Mouse (Mus musculus) heart, embryonic 14.5 days (tissue): ENCODE measurements around the gene Tacc2. TPM values are rescaled to one million over a fixed set of nuclear protein-coding genes. Genes with fewer than 3 reads are reported as not detected.

ENCODE experiments used
- ATAC-seq: fragments of 200-750 bp; cut with Nextera tagmentation; 2 replicates; pipeline ENCODE4 v1.8.0; 2017; ENCODE audit warnings: low read depth, moderate TSS enrichment; ENCODE audit not compliant: insufficient number of reproducible peaks, insufficient read depth, low FRiP score
- H3K27ac ChIP-seq, 2 experiments: fragments of 200-500 bp in 1 of 2; fragments of 300-500 bp in 1 of 2; sonication (generic) in 1 of 2; replicated peaks in 1 of 2; 2 replicates each; pipeline ENCODE4 v1.5.1; 2012 to 2014; ENCODE audit warnings: low read depth in 2 of 2, low read length in 2 of 2, control low read depth in 1 of 2, mild to moderate bottlenecking in 1 of 2, mixed read lengths in 1 of 2; ENCODE audit not compliant: control insufficient read depth in 1 of 2, insufficient read depth in 1 of 2
- H3K27me3 ChIP-seq: fragments of 300-500 bp; sonication (generic); 2 replicates; pipeline ENCODE4 v1.6.1; 2014; ENCODE audit warnings: mild to moderate bottlenecking, low read length, control low read depth; ENCODE audit not compliant: control insufficient read depth, insufficient read depth
- H3K36me3 ChIP-seq: fragments of 300-500 bp; sonication (generic); 2 replicates; pipeline ENCODE4 v1.6.1; 2014; ENCODE audit warnings: mild to moderate bottlenecking, control low read depth, low read length, mixed read lengths; ENCODE audit not compliant: control insufficient read depth, insufficient read depth
- H3K4me1 ChIP-seq, 2 experiments: fragments of 200-500 bp in 1 of 2; fragments of 300-500 bp in 1 of 2; sonication (generic) in 1 of 2; 2 replicates each; pipeline ENCODE4 v1.6.1; 2012 to 2014; ENCODE audit warnings: low read length in 2 of 2, control low read depth in 1 of 2, mixed read lengths in 1 of 2; ENCODE audit not compliant: control insufficient read depth in 2 of 2, insufficient read depth in 2 of 2
- H3K4me2 ChIP-seq: fragments of 300-500 bp; sonication (generic); 2 replicates; pipeline ENCODE4 v1.6.1; 2014; ENCODE audit warnings: mild to moderate bottlenecking, low read length
- H3K4me3 ChIP-seq, 2 experiments: fragments of 200-500 bp in 1 of 2; fragments of 300-500 bp in 1 of 2; sonication (generic) in 1 of 2; 2 replicates each; pipeline ENCODE4 v1.5.1; 2012 to 2014; ENCODE audit warnings: low read length in 2 of 2, mild to moderate bottlenecking in 2 of 2, control low read depth in 1 of 2, low read depth in 1 of 2, moderate library complexity in 1 of 2; ENCODE audit not compliant: control insufficient read depth in 1 of 2, insufficient read depth in 1 of 2
- H3K9ac ChIP-seq: fragments of 300-500 bp; sonication (generic); 2 replicates; pipeline ENCODE4 v1.6.1; 2014; ENCODE audit warnings: mild to moderate bottlenecking, low read length
- H3K9me3 ChIP-seq: fragments of 300-500 bp; sonication (generic); 2 replicates; pipeline ENCODE4 v1.6.1; 2016; ENCODE audit warnings: low read length, control low read depth; ENCODE audit not compliant: control insufficient read depth
- WGBS: fragments of 180-500 bp; shearing (Covaris S2); extraction: QIAGEN DNeasy Blood & Tissue Kit; methylation state at CpG from one replicate; pipeline ENCODE4 v1.1.7; 2014; 5-methylcytosine and 5-hydroxymethylcytosine counted together
- polyA plus RNA-seq: library from polyadenylated mRNA; unstranded; fragments of >200 nt; fragmentation: Nextera tagmentation; extraction: Ambion mirVana; gene quantifications from 2 replicates; pipeline ENCODE4 v1.2.1, GENCODE M21; 2014

Tacc2 gene
- polyA plus RNA-seq, 1 experiment from 2014 or later: 55.9 TPM

DNA sequence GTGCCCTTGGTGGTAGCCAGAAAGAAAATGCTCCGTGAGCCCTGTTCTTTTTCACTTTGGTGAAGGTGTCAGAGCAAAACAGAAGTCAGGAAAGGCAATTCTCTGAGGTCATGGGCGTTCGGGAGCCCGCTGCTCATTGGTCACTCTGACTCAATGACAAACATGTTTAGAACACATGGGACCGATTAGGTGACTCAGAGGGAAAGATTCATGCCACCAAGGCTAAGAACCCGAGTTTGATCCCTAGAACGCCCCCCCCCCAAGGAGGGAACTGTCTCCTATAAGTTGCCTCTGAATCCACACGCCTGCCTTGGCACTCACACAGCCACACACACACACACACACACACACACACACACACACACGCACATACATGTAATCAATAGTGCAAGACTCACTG, 216.4 kb downstream of the Tacc2 start:
- Histone ChIP-seq H3K9me3 (no peaks in the 10 kb centered on the region), H3K4me2 (no peak overlapping the region), H3K27me3 (no peaks in the 10 kb centered on the region), H3K4me1 (peaks cover 5 to 8% of the 10 kb centered on the region in 2 experiments; a peak in 3 of 4 replicates), H3K4me3 (no peak overlapping the region), H3K9ac (no peak overlapping the region), H3K36me3 (no peaks in the 10 kb centered on the region), H3K27ac (no peak overlapping the region)
- ATAC-seq: no peak
- WGBS: 63% methylated on average over 9 of the region's 9 CpGs

GRCm38 (mm10) chr7:130796786-130797185, 219.5 kb downstream of the Tacc2 start:
- Histone ChIP-seq H3K9ac (no peak overlapping the region), H3K36me3 (no peaks in the 10 kb centered on the region), H3K27me3 (no peaks in the 10 kb centered on the region), H3K4me1 (peaks cover 5 to 8% of the 10 kb centered on the region in 2 experiments; a peak in 3 of 4 replicates), H3K4me2 (no peak overlapping the region), H3K9me3 (no peaks in the 10 kb centered on the region), H3K4me3 (no peak overlapping the region), H3K27ac (no peak overlapping the region)
- ATAC-seq: no peak
- WGBS: 69% methylated on average over 8 of the region's 8 CpGs

DNA sequence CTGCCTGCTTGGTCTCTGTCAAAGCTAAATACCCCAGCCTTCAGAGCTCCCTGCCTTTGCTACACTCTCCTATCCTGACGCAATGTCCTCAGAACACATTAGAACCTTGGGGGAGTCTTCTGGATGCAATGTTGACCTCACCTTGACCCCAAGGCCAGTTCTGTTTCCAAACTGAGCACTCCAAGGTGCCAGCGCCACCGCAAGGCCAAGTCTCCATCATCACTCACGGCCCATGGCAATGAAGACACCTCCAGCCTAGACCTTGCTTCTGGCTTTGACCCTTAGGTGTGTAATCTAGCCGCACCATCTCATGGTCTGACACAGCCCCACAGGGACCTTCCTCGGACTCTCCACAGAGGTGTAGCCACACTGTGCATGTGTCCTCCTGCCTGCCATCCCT, 220.3 kb downstream of the Tacc2 start:
- peaks cover 5 to 8% of the 10 kb centered on the region in 2 experiments; a peak in 3 of 4 replicates for H3K4me1 ChIP-seq
- H3K36me3 ChIP-seq: no peaks in the 10 kb centered on the region
- WGBS: 86% methylated on average over 6 of the region's 6 CpGs
- no peaks in the 10 kb centered on the region for H3K9me3 ChIP-seq
- no peak overlapping the region for H3K27ac ChIP-seq
- H3K4me2 ChIP-seq: no peak overlapping the region
- H3K4me3 ChIP-seq: no peak overlapping the region
- ATAC-seq: no peak
- no peak overlapping the region for H3K9ac ChIP-seq
- no peaks in the 10 kb centered on the region for H3K27me3 ChIP-seq

GRCm38 (mm10) chr7:130799418-130799817, 222.2 kb downstream of the Tacc2 start:
- 82% methylated on average over 10 of the region's 10 CpGs for WGBS
- H3K27me3 ChIP-seq: no peaks in the 10 kb centered on the region
- no peak overlapping the region for H3K9ac ChIP-seq
- no peak overlapping the region for H3K4me3 ChIP-seq
- no peaks in the 10 kb centered on the region for H3K9me3 ChIP-seq
- peaks cover 5% of the 10 kb centered on the region in 2 experiments; a peak in 3 of 4 replicates for H3K4me1 ChIP-seq
- H3K27ac ChIP-seq: no peak overlapping the region
- no peaks in the 10 kb centered on the region for H3K36me3 ChIP-seq
- no peak for ATAC-seq
- H3K4me2 ChIP-seq: no peak overlapping the region

DNA sequence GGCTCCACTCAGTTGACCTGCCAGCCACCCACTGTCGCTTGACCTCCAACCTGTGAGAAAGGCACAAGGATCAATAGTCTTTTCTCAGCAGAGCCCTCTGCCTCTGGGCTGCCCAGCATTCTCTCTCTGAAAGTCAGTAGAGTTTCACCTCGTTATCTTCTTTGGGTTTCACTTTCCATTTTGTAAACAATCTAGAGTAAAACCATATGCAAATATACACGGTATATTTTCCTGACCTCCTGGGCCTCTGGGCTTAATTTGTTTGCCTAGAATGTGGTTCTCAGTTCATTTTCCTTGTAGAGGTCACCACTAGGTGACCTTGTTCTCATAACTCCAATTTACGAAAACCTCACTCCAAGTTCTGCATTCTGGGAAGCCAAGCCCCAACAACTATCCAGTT, 223.4 kb downstream of the Tacc2 start:
- H3K9me3 ChIP-seq: no peaks in the 10 kb centered on the region
- WGBS: 82% methylated on average over 4 of the region's 4 CpGs
- ATAC-seq: no peak
- H3K9ac ChIP-seq: no peak overlapping the region
- H3K4me1 ChIP-seq: no peaks in the 10 kb centered on the region
- H3K27me3 ChIP-seq: no peaks in the 10 kb centered on the region
- no peak overlapping the region for H3K4me3 ChIP-seq
- H3K4me2 ChIP-seq: no peak overlapping the region
- no peak overlapping the region for H3K27ac ChIP-seq
- no peaks in the 10 kb centered on the region for H3K36me3 ChIP-seq

GRCm38 (mm10) chr7:130801811-130802210, 224.6 kb downstream of the Tacc2 start:
- H3K9ac ChIP-seq: no peak overlapping the region

DNA sequence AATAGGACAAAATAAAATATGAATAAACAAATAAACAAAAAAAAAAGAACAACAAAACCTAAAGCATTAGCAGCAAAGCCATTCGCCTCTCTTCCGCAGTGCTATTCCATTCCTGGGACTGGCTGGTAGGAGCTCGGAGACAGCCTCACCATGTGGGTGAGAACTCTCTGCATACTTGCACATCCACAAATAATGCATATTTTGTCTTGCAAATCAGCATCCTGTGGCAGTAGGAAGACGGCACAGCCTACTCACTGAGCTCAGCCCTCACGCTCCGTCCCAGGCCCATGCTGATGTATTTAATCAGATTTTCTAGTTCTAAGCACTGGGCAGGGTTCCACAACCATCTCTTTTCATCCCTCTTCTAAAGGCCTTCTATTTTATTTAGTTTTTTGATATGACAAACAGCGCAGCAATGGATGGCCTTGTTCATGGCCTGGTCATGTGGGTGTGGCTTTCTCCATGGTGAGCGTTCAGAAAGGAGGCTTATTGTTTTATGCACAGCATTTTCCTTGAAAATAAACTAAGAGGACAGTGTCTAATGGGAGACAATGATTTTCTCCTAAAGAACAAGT, 226.1 kb downstream of the Tacc2 start:
- Histone ChIP-seq H3K4me1 (peaks cover 8 to 9% of the 10 kb centered on the region in 2 experiments), H3K27ac (no peak overlapping the region), H3K9ac (no peak overlapping the region), H3K9me3 (no peaks in the 10 kb centered on the region), H3K4me2 (no peak overlapping the region), H3K36me3 (no peaks in the 10 kb centered on the region), H3K27me3 (no peaks in the 10 kb centered on the region), H3K4me3 (no peak overlapping the region)
- WGBS: 90% methylated on average over 8 of the region's 8 CpGs
- no peak for ATAC-seq

More at GRCm38 (mm10) chr7:130801811-130802210, 224.6 kb downstream of the Tacc2 start:
- H3K27me3 ChIP-seq: no peaks in the 10 kb centered on the region
- no peaks in the 10 kb centered on the region for H3K4me1 ChIP-seq
- H3K9me3 ChIP-seq: no peaks in the 10 kb centered on the region
- no peak overlapping the region for H3K4me2 ChIP-seq
- H3K36me3 ChIP-seq: no peaks in the 10 kb centered on the region
- 86% methylated on average over 4 of the region's 4 CpGs for WGBS
- no peak overlapping the region for H3K4me3 ChIP-seq
- ATAC-seq: no peak
- no peak overlapping the region for H3K27ac ChIP-seq

DNA sequence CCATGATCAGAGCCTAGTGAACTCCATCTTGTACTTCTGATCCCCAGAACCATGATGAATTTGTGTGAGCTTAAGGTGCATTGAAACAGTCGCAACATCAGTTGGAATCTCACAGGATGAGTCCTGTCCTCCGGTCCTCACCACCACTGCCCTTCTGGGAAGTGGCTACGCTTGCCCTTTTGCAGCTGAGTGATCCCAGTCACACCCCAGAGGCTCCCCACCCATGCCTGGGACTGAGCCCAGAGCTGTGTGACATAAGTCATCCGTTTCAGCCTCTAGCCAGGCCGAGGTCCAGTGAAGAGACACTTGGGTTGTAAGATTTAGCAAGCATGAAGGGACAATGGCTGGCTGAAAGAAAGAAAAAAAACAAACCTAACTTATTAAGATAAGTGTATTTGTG, 227.8 kb downstream of the Tacc2 start:
- peaks cover 8 to 9% of the 10 kb centered on the region in 2 experiments for H3K4me1 ChIP-seq
- no peak overlapping the region for H3K27ac ChIP-seq
- H3K4me2 ChIP-seq: no peak overlapping the region
- ATAC-seq: no peak
- no peaks in the 10 kb centered on the region for H3K36me3 ChIP-seq
- no peaks in the 10 kb centered on the region for H3K27me3 ChIP-seq
- H3K4me3 ChIP-seq: no peak overlapping the region
- no peaks in the 10 kb centered on the region for H3K9me3 ChIP-seq
- no peak overlapping the region for H3K9ac ChIP-seq
- 76% methylated on average over 5 of the region's 5 CpGs for WGBS
